Mouse (Mus musculus) cerebellum, adult 2 months (tissue): ENCODE data around the gene Rsu1. TPM values are rescaled to one million over a fixed set of nuclear protein-coding genes. Genes with fewer than 3 reads are reported as not detected.

Experiments
- DNase-seq, 2 experiments: peaks; one replicate each; pipeline ENCODE4 v3.0.0; 2021
- H3K27ac ChIP-seq: fragments of 200-500 bp; 2 replicates; pipeline ENCODE4 v1.5.1; 2012; ENCODE audit warnings: low read length, control low read depth, inconsistent platforms; ENCODE audit not compliant: insufficient read depth
- H3K27me3 ChIP-seq: fragments of 200-500 bp; 2 replicates; pipeline ENCODE4 v1.6.1; 2012; ENCODE audit warnings: inconsistent platforms, mild to moderate bottlenecking, low read length, moderate library complexity; ENCODE audit not compliant: control insufficient read depth, insufficient read depth
- H3K4me1 ChIP-seq: fragments of 200-500 bp; 2 replicates; pipeline ENCODE4 v1.6.1; 2011; ENCODE audit warnings: low read length; ENCODE audit not compliant: control insufficient read depth, insufficient read depth
- H3K4me3 ChIP-seq: fragments of 200-500 bp; replicated peaks from 2 replicates; pipeline ENCODE3; 2011; ENCODE audit warnings: mild to moderate bottlenecking, low read depth, low read length, control low read depth; ENCODE audit not compliant: insufficient read depth
- CTCF ChIP-seq: fragments of 200-500 bp; IDR thresholded peaks from 2 replicates; pipeline ENCODE4 v1.5.1; 2011; ENCODE audit warnings: low read depth, mild to moderate bottlenecking, control low read depth, low read length, moderate library complexity, borderline replicate concordance; ENCODE audit not compliant: insufficient read depth
- POLR2A ChIP-seq: fragments of 200-500 bp; IDR thresholded peaks from 2 replicates; pipeline ENCODE4 v1.6.1; 2011; ENCODE audit warnings: low read length, control low read depth, borderline replicate concordance; ENCODE audit not compliant: insufficient read depth
- WGBS: fragments of 180-500 bp; shearing (Covaris S2); methylation state at CpG from one replicate; pipeline ENCODE4 v1.1.7; 2018; 5-methylcytosine and 5-hydroxymethylcytosine counted together
- polyA plus RNA-seq: library from polyadenylated mRNA; depleted of rRNA; stranded (reverse); fragments of >200 nt; gene quantifications from 2 replicates; pipeline ENCODE4 v1.2.3, GENCODE M21; 2012; rRNA removed

The Rsu1 gene
- 34.3 and 41.3 TPM in 2 replicates for polyA plus RNA-seq

GRCm38 (mm10) chr2:13271165-13271957 lies at the start of gene Rsu1:
Gene Rsu1, minus strand, starts transcription at chr2:13271415.
- DNase-seq: peak; percentile 93 to 96
- H3K4me1 ChIP-seq: peaks cover 3% of the 10 kb centered on the region
- WGBS: under 1% methylated on average over 37 of the region's 37 CpGs
- TF ChIP-seq POLR2A: no peak
- no peak for TF ChIP-seq CTCF
- peak within 1 kb of the TSS; percentile 22; the same call in 1 of the 2 replicates for H3K27ac ChIP-seq
- no peaks in the 10 kb centered on the region for H3K27me3 ChIP-seq
- H3K4me3 ChIP-seq: peak within 1 kb of the TSS; percentile 87

DNA sequence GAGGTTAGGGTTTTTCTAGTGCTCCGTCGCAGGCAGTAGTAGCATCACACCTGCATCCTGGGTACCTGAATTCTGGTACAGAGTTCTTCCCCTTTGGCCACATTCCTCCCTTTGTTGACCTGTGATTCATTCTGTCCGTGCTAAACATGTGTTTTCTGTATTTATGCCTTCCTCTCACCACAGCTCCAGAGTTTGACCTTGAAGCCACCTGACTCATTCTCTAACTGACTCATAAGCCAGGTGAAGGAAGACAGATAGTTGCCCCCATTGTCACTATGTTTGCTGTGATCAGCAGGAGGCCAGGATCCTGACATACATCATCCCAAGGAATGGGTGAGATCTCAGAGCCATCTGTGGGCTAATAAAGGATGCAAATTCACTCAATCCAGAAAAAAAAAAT lies 32.2 kb upstream of the Rsu1 start:
- WGBS: 92% methylated on average over 3 of the region's 3 CpGs
- H3K27ac ChIP-seq: no peak overlapping the region

DNA sequence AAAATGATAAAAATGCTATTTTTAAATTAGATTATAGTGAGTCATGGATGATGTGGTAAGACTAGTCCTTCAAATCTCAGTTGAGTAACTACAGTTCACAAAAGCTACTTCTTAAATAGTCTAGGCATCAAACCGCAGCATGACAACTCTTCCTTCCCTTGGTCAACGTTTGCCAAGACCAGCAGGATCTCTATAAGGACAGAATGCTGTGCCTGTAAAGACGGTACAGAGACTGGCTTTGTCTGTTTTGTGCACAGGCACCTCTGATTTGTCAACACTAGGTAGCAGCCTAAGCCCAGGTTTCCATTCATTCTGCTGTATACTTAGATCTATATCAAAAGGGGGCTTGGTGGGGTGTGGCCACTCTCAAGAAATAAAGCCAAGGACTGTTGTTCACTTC lies 27.8 kb upstream of the Rsu1 start:
- WGBS: 9% methylated on average over 3 of the region's 3 CpGs
- TF ChIP-seq POLR2A: no peak
- no peak for TF ChIP-seq CTCF
- H3K4me1 ChIP-seq: no peaks in the 10 kb centered on the region
- H3K4me3 ChIP-seq: no peak overlapping the region
- H3K27ac ChIP-seq: no peak overlapping the region
- H3K27me3 ChIP-seq: no peaks in the 10 kb centered on the region
- DNase-seq: no peak

More for the DNA sequence above, 32.2 kb upstream of the Rsu1 start:
- Histone ChIP-seq H3K4me1 (no peaks in the 10 kb centered on the region), H3K27me3 (no peaks in the 10 kb centered on the region), H3K4me3 (no peak overlapping the region)
- no peak for DNase-seq
- no peak for TF ChIP-seq POLR2A

- Histone ChIP-seq H3K27ac (no peak overlapping the region), H3K27me3 (no peaks in the 10 kb centered on the region), H3K4me1 (no peaks in the 10 kb centered on the region), H3K4me3 (no peak overlapping the region)
- 12% methylated on average over 5 of the region's 5 CpGs for WGBS
- no peak for DNase-seq
- no peak for TF ChIP-seq CTCF
- no peak for TF ChIP-seq POLR2A
These were observed 26.5 kb upstream of the Rsu1 start for GRCm38 (mm10) chr2:13297733-13298132.

DNA sequence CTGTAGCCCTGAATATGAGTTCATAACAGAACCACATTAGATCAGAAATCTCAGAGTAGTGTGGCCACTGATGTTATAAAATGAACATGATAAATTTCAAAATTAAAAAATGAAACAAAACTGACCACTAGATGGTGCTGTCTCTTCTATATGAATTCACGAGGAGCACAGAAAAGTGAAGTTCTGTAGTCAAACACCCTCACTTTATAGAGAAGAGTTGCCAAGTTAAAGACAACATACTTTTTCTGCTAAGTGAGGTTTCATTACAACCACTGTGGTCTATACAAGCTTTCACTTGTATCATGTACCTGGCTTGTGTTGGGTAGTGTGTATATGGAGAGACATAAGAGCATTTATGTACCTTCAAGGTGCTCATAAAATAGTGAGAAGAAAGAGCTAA lies 19.4 kb upstream of the Rsu1 start:
- no peaks in the 10 kb centered on the region for H3K27me3 ChIP-seq
- no peak for DNase-seq
- H3K4me3 ChIP-seq: no peak overlapping the region
- no peaks in the 10 kb centered on the region for H3K4me1 ChIP-seq
- 4% methylated on average over 1 of the region's 1 CpGs for WGBS
- no peak overlapping the region for H3K27ac ChIP-seq
- peak; percentile 23; the same call in 1 of the 2 replicates for TF ChIP-seq CTCF
- no peak for TF ChIP-seq POLR2A

GRCm38 (mm10) chr2:13290070-13290469 lies 18.9 kb upstream of the Rsu1 start:
- H3K4me3 ChIP-seq: no peak overlapping the region
- no peak for TF ChIP-seq CTCF
- no peak for TF ChIP-seq POLR2A
- no peak overlapping the region for H3K27ac ChIP-seq
- H3K4me1 ChIP-seq: no peaks in the 10 kb centered on the region
- H3K27me3 ChIP-seq: no peaks in the 10 kb centered on the region
- no peak for DNase-seq
- WGBS: 79% methylated on average over 3 of the region's 3 CpGs

GRCm38 (mm10) chr2:13278114-13278862 lies 7.1 kb upstream of the Rsu1 start:
- no peak for DNase-seq
- H3K4me1 ChIP-seq: no peaks in the 10 kb centered on the region

More at GRCm38 (mm10) chr2:13278114-13278862, 7.1 kb upstream of the Rsu1 start:
- Histone ChIP-seq H3K27me3 (no peaks in the 10 kb centered on the region), H3K27ac (no peak overlapping the region), H3K4me3 (no peak overlapping the region)
- TF ChIP-seq POLR2A (no peak), CTCF (peak; percentile 50; the same call in 1 of the 2 replicates)
- 50% methylated on average over 10 of the region's 10 CpGs for WGBS
